Mouse (Mus musculus) intestine, embryonic 16.5 days (tissue): Measurements from ENCODE around the gene Rpl9-ps1. TPM values are rescaled to one million over a fixed set of nuclear protein-coding genes. Genes with fewer than 3 reads are reported as not detected.

ENCODE experiments used
- ATAC-seq: fragments of 200-750 bp; cut with Nextera tagmentation; 2 replicates; pipeline ENCODE4 v1.8.0; 2017; ENCODE audit warnings: moderate TSS enrichment, moderate library complexity
- H3K27ac ChIP-seq: fragments of 300-500 bp; sonication (generic); 2 replicates; pipeline ENCODE4 v1.5.1; 2014; ENCODE audit warnings: mild to moderate bottlenecking, low read length
- H3K27me3 ChIP-seq: fragments of 300-500 bp; sonication (generic); replicated peaks from 2 replicates; pipeline ENCODE4 v1.6.1; 2014; ENCODE audit warnings: low read length, control low read depth, mixed read lengths; ENCODE audit not compliant: control insufficient read depth, insufficient read depth
- H3K36me3 ChIP-seq: fragments of 300-500 bp; sonication (generic); 2 replicates; pipeline ENCODE4 v1.6.1; 2014; ENCODE audit warnings: low read length, control low read depth; ENCODE audit not compliant: control insufficient read depth, insufficient read depth
- H3K4me1 ChIP-seq: fragments of 300-500 bp; sonication (generic); 2 replicates; pipeline ENCODE4 v1.6.1; 2014; ENCODE audit warnings: low read length, control low read depth, mixed read lengths; ENCODE audit not compliant: control insufficient read depth, insufficient read depth
- H3K4me2 ChIP-seq: fragments of 300-500 bp; sonication (generic); 2 replicates; pipeline ENCODE4 v1.6.1; 2014; ENCODE audit warnings: low read depth, low read length, control low read depth
- H3K4me3 ChIP-seq: fragments of 300-500 bp; sonication (generic); 2 replicates; pipeline ENCODE4 v1.5.1; 2014; ENCODE audit warnings: mild to moderate bottlenecking, low read length
- H3K9ac ChIP-seq: fragments of 300-500 bp; sonication (generic); 2 replicates; pipeline ENCODE4 v1.6.1; 2014; ENCODE audit warnings: low read depth, low read length
- H3K9me3 ChIP-seq: fragments of 300-500 bp; sonication (generic); 2 replicates; pipeline ENCODE4 v1.6.1; 2016; ENCODE audit warnings: low read length, control low read depth; ENCODE audit not compliant: control insufficient read depth
- WGBS: fragments of 180-500 bp; shearing (Covaris S2); extraction: QIAGEN DNeasy Blood & Tissue Kit; methylation state at CpG from one replicate; pipeline ENCODE4 v1.1.7; 2014; 5-methylcytosine and 5-hydroxymethylcytosine counted together
- polyA plus RNA-seq: library from polyadenylated mRNA; unstranded; fragments of >200 nt; fragmentation: Nextera tagmentation; extraction: Ambion mirVana; gene quantifications from 2 replicates; pipeline ENCODE4 v1.2.1, GENCODE M21; 2015

The Rpl9-ps1 gene
- polyA plus RNA-seq, 1 experiment from 2014 or later = not detected

GRCm38 (mm10) chr11:83605535-83605934, 39.9 kb downstream of the Rpl9-ps1 start:
- 86% methylated on average over 3 of the region's 3 CpGs for WGBS
- Histone ChIP-seq H3K4me2 (no peak overlapping the region), H3K4me1 (no peaks in the 10 kb centered on the region), H3K27me3 (no peaks in the 10 kb centered on the region), H3K9ac (no peak overlapping the region), H3K36me3 (no peaks in the 10 kb centered on the region), H3K27ac (no peak overlapping the region), H3K9me3 (no peaks in the 10 kb centered on the region), H3K4me3 (no peak overlapping the region)
- ATAC-seq = no peak

DNA sequence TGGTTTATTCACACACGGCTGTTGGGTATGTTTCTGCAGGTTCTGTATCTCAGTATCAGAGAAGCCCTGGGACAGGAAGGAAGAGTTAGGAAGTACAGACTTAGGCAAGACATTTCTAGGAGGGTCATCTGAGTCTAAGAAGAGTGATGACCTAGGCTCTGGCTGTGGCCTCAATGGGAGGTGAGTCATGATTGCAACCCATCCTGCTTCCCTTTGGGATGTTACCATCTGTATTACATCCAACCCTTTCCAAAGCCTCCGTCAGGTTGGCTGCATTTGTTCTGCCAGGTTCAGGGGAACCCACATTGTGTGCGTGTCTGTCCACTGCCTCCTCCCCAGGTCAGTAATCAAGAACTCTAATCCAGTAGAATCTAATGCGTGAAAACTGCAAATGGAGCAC, 40.7 kb downstream of the Rpl9-ps1 start:
- Histone ChIP-seq H3K4me1 (no peaks in the 10 kb centered on the region), H3K27me3 (no peaks in the 10 kb centered on the region), H3K4me2 (no peak overlapping the region), H3K9me3 (no peaks in the 10 kb centered on the region), H3K36me3 (no peaks in the 10 kb centered on the region), H3K27ac (no peak overlapping the region), H3K9ac (no peak overlapping the region), H3K4me3 (no peak overlapping the region)
- ATAC-seq = no peak
- 91% methylated on average over 4 of the region's 4 CpGs for WGBS

DNA sequence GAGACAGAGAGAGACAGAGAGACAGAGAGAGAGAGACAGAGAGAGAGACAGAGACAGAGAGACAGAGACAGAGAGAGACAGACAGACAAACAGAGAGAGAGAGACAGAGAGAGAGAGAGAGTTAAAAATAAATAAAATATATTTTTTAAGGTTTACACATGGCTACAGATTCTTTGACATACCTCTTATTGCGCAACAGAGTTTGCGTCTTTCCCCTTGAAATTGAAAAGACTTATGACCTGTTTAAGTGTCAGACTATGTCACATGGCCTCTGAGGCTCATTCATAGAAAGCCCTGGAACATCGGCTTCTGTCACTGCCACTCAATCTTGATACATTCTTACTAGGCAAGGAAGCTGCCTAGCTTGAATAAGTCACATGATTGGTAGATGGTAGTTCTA, 42.0 kb downstream of the Rpl9-ps1 start:
- Histone ChIP-seq H3K4me3 (no peak overlapping the region), H3K27ac (no peak overlapping the region), H3K4me1 (no peaks in the 10 kb centered on the region), H3K4me2 (no peak overlapping the region), H3K9ac (no peak overlapping the region), H3K27me3 (no peaks in the 10 kb centered on the region), H3K36me3 (no peaks in the 10 kb centered on the region), H3K9me3 (no peaks in the 10 kb centered on the region)
- ATAC-seq = no peak
- 92% methylated on average over 3 of the region's 3 CpGs for WGBS

DNA sequence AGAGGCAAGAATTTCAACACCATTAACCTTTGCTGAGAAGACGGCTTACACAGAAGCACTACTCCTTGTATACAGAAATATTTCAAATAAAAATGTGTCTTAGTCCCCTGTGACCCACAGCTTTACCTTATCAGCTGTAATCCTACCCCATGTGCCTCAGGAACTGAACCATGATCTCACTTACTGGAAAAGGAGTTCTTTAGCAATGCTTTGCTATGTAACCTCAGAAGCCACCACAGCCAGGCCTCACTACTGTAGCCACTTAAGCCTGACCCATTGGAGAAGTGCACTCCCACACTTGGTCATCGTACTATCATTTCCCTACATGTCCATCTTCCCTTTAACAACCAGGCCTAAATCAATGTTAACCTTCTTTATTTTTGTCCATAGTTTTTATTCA, 44.8 kb downstream of the Rpl9-ps1 start:
- H3K4me2 ChIP-seq = no peak overlapping the region
- no peaks in the 10 kb centered on the region for H3K9me3 ChIP-seq
- H3K36me3 ChIP-seq = no peaks in the 10 kb centered on the region
- no peak for ATAC-seq
- no peak overlapping the region for H3K27ac ChIP-seq
- H3K9ac ChIP-seq = no peak overlapping the region
- H3K4me1 ChIP-seq = no peaks in the 10 kb centered on the region
- H3K27me3 ChIP-seq = no peaks in the 10 kb centered on the region
- H3K4me3 ChIP-seq = no peak overlapping the region
- 75% methylated on average over 2 of the region's 2 CpGs for WGBS

- no peaks in the 10 kb centered on the region for H3K4me1 ChIP-seq
- H3K27ac ChIP-seq = no peak overlapping the region
- no peaks in the 10 kb centered on the region for H3K9me3 ChIP-seq
- ATAC-seq = no peak
- no peaks in the 10 kb centered on the region for H3K27me3 ChIP-seq
- no peak overlapping the region for H3K4me2 ChIP-seq
- H3K9ac ChIP-seq = no peak overlapping the region
- WGBS = 73% methylated on average over 3 of the region's 3 CpGs
- H3K4me3 ChIP-seq = no peak overlapping the region
- no peaks in the 10 kb centered on the region for H3K36me3 ChIP-seq
These were observed 46.4 kb downstream of the Rpl9-ps1 start for GRCm38 (mm10) chr11:83598991-83599390.

DNA sequence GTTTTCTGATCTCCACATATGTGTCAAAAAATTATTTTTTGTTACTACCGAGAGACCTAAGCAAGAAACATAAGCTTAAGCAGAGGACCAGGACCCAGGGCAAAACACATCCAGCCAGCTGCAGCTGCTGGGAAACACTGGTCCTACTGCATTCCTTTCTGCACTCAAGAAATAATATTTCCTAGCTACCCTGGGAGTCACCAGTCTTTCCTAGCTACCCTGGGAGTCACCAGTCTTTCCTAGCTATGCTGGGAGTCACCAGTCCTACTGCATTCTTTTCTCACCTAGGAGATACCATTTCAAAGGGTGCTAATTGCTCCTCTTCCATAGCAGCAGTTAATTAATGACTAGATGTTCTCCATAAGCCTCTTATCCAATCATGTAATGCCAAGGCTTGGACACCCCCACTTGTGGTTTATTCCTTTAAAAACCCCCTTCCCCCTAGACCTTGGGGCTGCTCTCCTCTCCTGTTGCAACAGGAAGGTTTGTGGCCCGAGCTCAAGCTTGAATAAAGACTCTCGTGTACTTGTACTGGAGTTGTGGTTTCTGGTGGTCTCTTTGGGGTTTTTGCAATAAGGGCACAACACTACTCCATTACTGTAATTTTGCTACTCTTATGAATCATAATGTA, 47.1 kb downstream of the Rpl9-ps1 start:
- no peaks in the 10 kb centered on the region for H3K27me3 ChIP-seq
- 74% methylated on average over 3 of the region's 3 CpGs for WGBS
- no peak overlapping the region for H3K4me2 ChIP-seq
- no peak overlapping the region for H3K9ac ChIP-seq
- ATAC-seq = no peak
- H3K27ac ChIP-seq = no peak overlapping the region
- H3K9me3 ChIP-seq = no peaks in the 10 kb centered on the region
- H3K36me3 ChIP-seq = no peaks in the 10 kb centered on the region
- no peak overlapping the region for H3K4me3 ChIP-seq
- no peaks in the 10 kb centered on the region for H3K4me1 ChIP-seq

- Histone ChIP-seq H3K9ac (no peak overlapping the region), H3K9me3 (no peaks in the 10 kb centered on the region), H3K27ac (no peak overlapping the region), H3K36me3 (no peaks in the 10 kb centered on the region), H3K4me1 (no peaks in the 10 kb centered on the region), H3K4me2 (no peak overlapping the region), H3K27me3 (no peaks in the 10 kb centered on the region), H3K4me3 (no peak overlapping the region)
- no peak for ATAC-seq
- WGBS = 85% methylated on average over 7 of the region's 7 CpGs
These were observed 47.6 kb downstream of the Rpl9-ps1 start for GRCm38 (mm10) chr11:83597796-83598195.

GRCm38 (mm10) chr11:83595669-83596455, 49.6 kb downstream of the Rpl9-ps1 start:
- H3K27ac ChIP-seq = no peak overlapping the region
- ATAC-seq = peak; percentile 65
- WGBS = 63% methylated on average over 7 of the region's 7 CpGs
- no peaks in the 10 kb centered on the region for H3K36me3 ChIP-seq
- H3K27me3 ChIP-seq = no peaks in the 10 kb centered on the region
- H3K9ac ChIP-seq = no peak overlapping the region
- H3K4me2 ChIP-seq = no peak overlapping the region
- H3K9me3 ChIP-seq = no peaks in the 10 kb centered on the region
- H3K4me1 ChIP-seq = no peaks in the 10 kb centered on the region
- H3K4me3 ChIP-seq = no peak overlapping the region
